Mouse (Mus musculus): Measurements from ENCODE around the gene Slc25a29. TPM values are rescaled to one million over a fixed set of nuclear protein-coding genes. Genes with fewer than 3 reads are reported as not detected.

Gene Slc25a29
- total RNA-seq, 1 experiment from 2014 or later: not detected

- no peak for ATAC-seq (replicated peaks in 1 of 2; ENCODE audit: insufficient read depth in 1 of 2, low FRiP score in 2 of 2, low TSS enrichment in 1 of 2, low read depth in 1 of 2, poor library complexity in 2 of 2, severe bottlenecking in 2 of 2)
These were observed 5.5 kb upstream of the Slc25a29 start for GRCm38 (mm10) chr12:108841181-108841580.

- ATAC-seq (replicated peaks in 1 of 2; ENCODE audit: insufficient read depth in 1 of 2, low FRiP score in 2 of 2, low TSS enrichment in 1 of 2, low read depth in 1 of 2, poor library complexity in 2 of 2, severe bottlenecking in 2 of 2): no peak
These were observed 1.0 kb upstream of the Slc25a29 start for GRCm38 (mm10) chr12:108836722-108837121.

GRCm38 (mm10) chr12:108835208-108835839 is 359 bp downstream of the Slc25a29 start:
- peak in 1 of 2 experiments; percentile 6; a peak in 1 of 4 replicates for ATAC-seq (replicated peaks in 1 of 2; ENCODE audit: insufficient read depth in 1 of 2, low FRiP score in 2 of 2, low TSS enrichment in 1 of 2, low read depth in 1 of 2, poor library complexity in 2 of 2, severe bottlenecking in 2 of 2)

- ATAC-seq (replicated peaks in 1 of 2; ENCODE audit: insufficient read depth in 1 of 2, low FRiP score in 2 of 2, low TSS enrichment in 1 of 2, low read depth in 1 of 2, poor library complexity in 2 of 2, severe bottlenecking in 2 of 2): no peak
These were observed 897 bp downstream of the Slc25a29 start for GRCm38 (mm10) chr12:108834786-108835185.

GRCm38 (mm10) chr12:108834337-108834736 is 1.3 kb downstream of the Slc25a29 start:
- no peak for ATAC-seq (replicated peaks in 1 of 2; ENCODE audit: insufficient read depth in 1 of 2, low FRiP score in 2 of 2, low TSS enrichment in 1 of 2, low read depth in 1 of 2, poor library complexity in 2 of 2, severe bottlenecking in 2 of 2)

GRCm38 (mm10) chr12:108833408-108833807 is 2.3 kb downstream of the Slc25a29 start:
- ATAC-seq (replicated peaks in 1 of 2; ENCODE audit: insufficient read depth in 1 of 2, low FRiP score in 2 of 2, low TSS enrichment in 1 of 2, low read depth in 1 of 2, poor library complexity in 2 of 2, severe bottlenecking in 2 of 2): no peak

- no peak for ATAC-seq (replicated peaks in 1 of 2; ENCODE audit: insufficient read depth in 1 of 2, low FRiP score in 2 of 2, low TSS enrichment in 1 of 2, low read depth in 1 of 2, poor library complexity in 2 of 2, severe bottlenecking in 2 of 2)
These were observed 2.8 kb downstream of the Slc25a29 start for GRCm38 (mm10) chr12:108832851-108833250.

- peak in 1 of 2 experiments; percentile 16; a peak in 1 of 4 replicates for ATAC-seq (replicated peaks in 1 of 2; ENCODE audit: insufficient read depth in 1 of 2, low FRiP score in 2 of 2, low TSS enrichment in 1 of 2, low read depth in 1 of 2, poor library complexity in 2 of 2, severe bottlenecking in 2 of 2)
These were observed 3.6 kb downstream of the Slc25a29 start for GRCm38 (mm10) chr12:108831966-108832643.

GRCm38 (mm10) chr12:108830358-108830757 is 5.3 kb downstream of the Slc25a29 start:
- ATAC-seq (replicated peaks in 1 of 2; ENCODE audit: insufficient read depth in 1 of 2, low FRiP score in 2 of 2, low TSS enrichment in 1 of 2, low read depth in 1 of 2, poor library complexity in 2 of 2, severe bottlenecking in 2 of 2): no peak

- no peak for ATAC-seq (replicated peaks in 1 of 2; ENCODE audit: insufficient read depth in 1 of 2, low FRiP score in 2 of 2, low TSS enrichment in 1 of 2, low read depth in 1 of 2, poor library complexity in 2 of 2, severe bottlenecking in 2 of 2)
These were observed 6.0 kb downstream of the Slc25a29 start for GRCm38 (mm10) chr12:108829636-108830035.

GRCm38 (mm10) chr12:108827641-108828040 is 8.0 kb downstream of the Slc25a29 start:
- ATAC-seq (replicated peaks in 1 of 2; ENCODE audit: insufficient read depth in 1 of 2, low FRiP score in 2 of 2, low TSS enrichment in 1 of 2, low read depth in 1 of 2, poor library complexity in 2 of 2, severe bottlenecking in 2 of 2): no peak

- no peak for ATAC-seq (replicated peaks in 1 of 2; ENCODE audit: insufficient read depth in 1 of 2, low FRiP score in 2 of 2, low TSS enrichment in 1 of 2, low read depth in 1 of 2, poor library complexity in 2 of 2, severe bottlenecking in 2 of 2)
These were observed 8.6 kb downstream of the Slc25a29 start for GRCm38 (mm10) chr12:108826958-108827535.

- ATAC-seq (replicated peaks in 1 of 2; ENCODE audit: insufficient read depth in 1 of 2, low FRiP score in 2 of 2, low TSS enrichment in 1 of 2, low read depth in 1 of 2, poor library complexity in 2 of 2, severe bottlenecking in 2 of 2): no peak
These were observed 9.3 kb downstream of the Slc25a29 start for GRCm38 (mm10) chr12:108826282-108826957.

GRCm38 (mm10) chr12:108825561-108826224 is 10.0 kb downstream of the Slc25a29 start:
- ATAC-seq (replicated peaks in 1 of 2; ENCODE audit: insufficient read depth in 1 of 2, low FRiP score in 2 of 2, low TSS enrichment in 1 of 2, low read depth in 1 of 2, poor library complexity in 2 of 2, severe bottlenecking in 2 of 2): no peak

- ATAC-seq (replicated peaks in 1 of 2; ENCODE audit: insufficient read depth in 1 of 2, low FRiP score in 2 of 2, low TSS enrichment in 1 of 2, low read depth in 1 of 2, poor library complexity in 2 of 2, severe bottlenecking in 2 of 2): no peak
These were observed 11.3 kb downstream of the Slc25a29 start for GRCm38 (mm10) chr12:108824225-108824874.

- ATAC-seq (replicated peaks in 1 of 2; ENCODE audit: insufficient read depth in 1 of 2, low FRiP score in 2 of 2, low TSS enrichment in 1 of 2, low read depth in 1 of 2, poor library complexity in 2 of 2, severe bottlenecking in 2 of 2): no peak
These were observed 12.6 kb downstream of the Slc25a29 start for GRCm38 (mm10) chr12:108823036-108823435.

- no peak for ATAC-seq (replicated peaks in 1 of 2; ENCODE audit: insufficient read depth in 1 of 2, low FRiP score in 2 of 2, low TSS enrichment in 1 of 2, low read depth in 1 of 2, poor library complexity in 2 of 2, severe bottlenecking in 2 of 2)
These were observed 15.2 kb downstream of the Slc25a29 start for GRCm38 (mm10) chr12:108820461-108820860.
